Mouse (Mus musculus) layer of hippocampus, postnatal 10 days (tissue): Measurements from ENCODE around the gene Mcl1. TPM values are rescaled to one million over a fixed set of nuclear protein-coding genes. Genes with fewer than 3 reads are reported as not detected.

Experiments
- DNase-seq, 2 experiments: peaks; one replicate each; pipeline ENCODE4 v3.0.0; 2021; ENCODE audit warnings: low spot score in 2 of 2
- total RNA-seq, 2 experiments: library from RNA; stranded (reverse); gene quantifications; 2 replicates each; pipeline ENCODE4 v1.2.3; 2021

Gene Mcl1
- total RNA-seq, 2 experiments from 2014 or later: 68.0 TPM

DNA sequence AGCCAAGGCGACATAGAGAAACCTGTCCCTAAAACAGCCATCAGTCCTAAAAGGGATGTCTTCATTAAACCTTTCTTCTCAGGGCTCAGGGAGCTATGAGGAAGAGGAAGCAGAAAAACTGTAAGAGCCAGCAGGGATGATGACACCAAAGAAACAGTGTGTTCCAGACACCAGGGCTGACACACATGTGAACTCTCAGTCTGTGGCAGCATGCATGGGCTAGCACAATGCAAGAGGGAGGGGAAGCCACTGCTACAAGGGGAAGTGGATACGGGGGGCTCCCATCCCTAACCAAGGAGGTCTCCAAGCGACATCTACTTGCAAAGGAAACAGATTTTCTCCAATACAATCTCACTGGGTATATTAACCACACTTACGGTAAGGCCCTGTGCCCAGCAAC, 47.7 kb downstream of the Mcl1 start:
- DNase-seq: no peak

DNA sequence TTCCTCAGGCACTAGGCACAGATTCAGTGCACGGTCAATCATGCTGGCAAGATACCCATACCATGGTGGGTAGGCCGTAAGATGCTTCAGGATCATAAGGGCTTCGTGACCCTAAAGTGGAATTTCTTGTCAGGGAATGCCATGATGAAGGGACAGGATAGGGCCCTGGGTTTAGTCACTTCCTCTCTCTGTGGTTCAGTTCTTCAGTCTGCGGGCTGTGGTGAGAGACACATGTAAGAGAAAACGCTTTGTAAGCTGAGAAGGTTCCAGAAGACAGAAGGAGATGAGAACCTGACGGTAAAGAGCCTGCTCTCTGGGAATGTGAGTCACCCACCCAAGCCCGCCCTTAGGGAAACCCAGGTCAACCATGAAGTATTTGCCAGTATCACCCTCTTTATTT, 48.9 kb downstream of the Mcl1 start:
- DNase-seq: no peak

DNA sequence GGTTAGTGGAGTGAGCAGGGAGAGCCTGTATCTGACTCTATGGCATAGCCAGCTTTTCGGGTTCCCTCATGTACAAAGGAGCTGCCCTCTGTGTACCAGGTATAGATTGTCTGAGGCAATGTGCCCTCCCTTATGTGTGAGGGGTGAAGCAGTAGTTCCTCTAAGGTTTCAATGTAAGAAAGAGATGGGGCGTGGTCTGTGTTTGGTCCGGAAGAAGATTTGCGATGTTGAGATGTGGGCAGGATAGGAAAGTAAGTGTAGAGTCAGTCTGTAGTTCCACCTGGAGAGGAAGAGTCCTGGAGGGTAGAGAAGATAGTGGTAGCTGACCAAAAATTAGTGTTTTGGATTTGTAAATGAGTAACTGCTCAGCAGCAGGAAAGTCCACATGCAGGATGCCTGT, 50.5 kb downstream of the Mcl1 start:
- DNase-seq: no peak

DNA sequence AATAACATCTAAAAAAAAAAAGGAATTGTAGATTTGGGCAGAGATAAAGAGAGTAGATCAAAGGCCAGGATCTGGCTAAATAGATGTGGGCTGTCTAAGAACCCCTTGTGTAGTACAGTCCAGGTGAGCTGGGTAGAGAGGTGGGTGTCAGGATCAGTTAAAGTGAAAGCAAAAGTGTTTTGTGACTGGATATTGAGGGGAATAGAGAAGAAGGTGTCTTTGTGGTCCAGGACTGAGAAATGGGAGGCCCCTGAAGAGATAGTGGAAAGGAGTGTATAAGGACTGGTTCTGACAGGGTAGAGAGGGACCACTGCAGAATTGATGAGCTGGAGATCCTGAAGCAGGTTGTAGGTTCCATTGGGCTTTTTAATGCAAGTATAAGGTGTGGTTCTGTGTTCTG, 51.4 kb downstream of the Mcl1 start:
- no peak for DNase-seq

Other genes with a start within 250 kb of the Mcl1 start
- gene Arnt, start 224.4 kb upstream of the Mcl1 start, total RNA-seq: 10 to 100 TPM; 35.8 to 44.0 TPM
- 10 to 100 TPM; 10.0 to 10.3 TPM for gene Ctsk, start 159.5 kb upstream of the Mcl1 start, total RNA-seq
- gene Ctss, start 132.0 kb upstream of the Mcl1 start, total RNA-seq: 10 to 100 TPM; 19.6 to 24.0 TPM
- gene Hormad1, start 99.1 kb upstream of the Mcl1 start, total RNA-seq: not detected
- 10 to 100 TPM; 19.4 to 21.9 TPM for gene Golph3l, start 69.9 kb upstream of the Mcl1 start, total RNA-seq
- gene Ensa, start 33.8 kb upstream of the Mcl1 start, total RNA-seq: 100 to 1,000 TPM; 220 to 228 TPM
- gene Adamtsl4, start 29.1 kb downstream of the Mcl1 start, total RNA-seq: under 1 TPM; 0.69 to 0.94 TPM
- gene Ecm1, start 80.8 kb downstream of the Mcl1 start, total RNA-seq: 10 to 100 TPM in 1 of 2 experiments, 1 to 10 TPM in 1; 9.6 to 11.9 TPM
- gene Tars2, start 101.4 kb downstream of the Mcl1 start, total RNA-seq: 10 to 100 TPM; 38.0 to 39.8 TPM
- 10 to 100 TPM; 57.2 to 63.9 TPM for gene Rprd2, start 160.1 kb downstream of the Mcl1 start, total RNA-seq
- 10 to 100 TPM; 26.0 to 26.4 TPM for gene Prpf3, start 197.1 kb downstream of the Mcl1 start, total RNA-seq
- 100 to 1,000 TPM; 147 to 175 TPM for gene Mrps21, start 212.7 kb downstream of the Mcl1 start, total RNA-seq
- 1 to 10 TPM; 6.5 to 8.9 TPM for gene Ciart, start 223.5 kb downstream of the Mcl1 start, total RNA-seq
- 10 to 100 TPM in 1 of 2 experiments, 1 to 10 TPM in 1; 9.4 to 10.2 TPM for gene BC028528, start 233.2 kb downstream of the Mcl1 start, total RNA-seq
- 100 to 1,000 TPM in 1 of 2 experiments, 10 to 100 TPM in 1; 97.7 to 102 TPM for gene Aph1a, start 235.2 kb downstream of the Mcl1 start, total RNA-seq
- 1 to 10 TPM; 2.5 to 4.4 TPM for gene Car14, start 245.9 kb downstream of the Mcl1 start, total RNA-seq